In genomic region chr16:29764376-29764775, GRCm38 (mm10) we compare ENCODE assay signal across 16 mouse cellular contexts.
"Had no signal": no experiment of that assay in that cellular context is flagged by ENCODE, and none has a peak within 500 bp of the region (broad histone marks: within the 10 kb centered on the region; RNA-seq: fewer than 3 reads in every experiment).

No protein-coding gene starts in this region.

- H3K27ac ChIP-seq: macrophage; midbrain, embryonic 13.5 days; midbrain, embryonic 15.5 days; neural tube, embryonic 12.5 days had no signal

- H3K27me3 ChIP-seq: midbrain, embryonic 15.5 days had no signal

- H3K4me3 ChIP-seq: midbrain, embryonic 13.5 days; midbrain, embryonic 15.5 days; neural tube, embryonic 12.5 days had no signal

- ATAC-seq: midbrain, embryonic 13.5 days; midbrain, embryonic 15.5 days had no signal

- H3K9me3 ChIP-seq: midbrain, embryonic 13.5 days; midbrain, embryonic 15.5 days; neural tube, embryonic 12.5 days had no signal

- H3K4me2 ChIP-seq: lung, embryonic 14.5 days; midbrain, embryonic 11.5 days; midbrain, embryonic 13.5 days; midbrain, embryonic 15.5 days; neural tube, embryonic 12.5 days had no signal

- DNase-seq: lung, adult 18-20 months; lung, embryonic 14.5 days; lung, postnatal 10 days; retina, postnatal 1 day; right cerebral cortex, adult 18-20 months; right cerebral cortex, postnatal 25 days; right cerebral cortex, postnatal 4 days; spleen, adult 18-20 months; thymus, adult 2 months; thymus, postnatal 25 days; thymus, postnatal 4 days had no signal

- H3K9ac ChIP-seq: lung, embryonic 14.5 days; midbrain, embryonic 13.5 days; midbrain, embryonic 15.5 days; neural tube, embryonic 12.5 days had no signal

- H3K36me3 ChIP-seq: midbrain, embryonic 13.5 days; midbrain, embryonic 15.5 days; neural tube, embryonic 12.5 days had no signal
